Mouse (Mus musculus) CD8-positive naive resting alpha-beta T cell, adult 2 months (primary cell): ENCODE measurements around the gene Tuba3b.

Source experiments
- DNase-seq, 2 experiments: peaks; one replicate each; pipeline ENCODE4 v3.0.0; 2022; ENCODE audit warnings: low read depth in 2 of 2, low spot score in 2 of 2

Gene Tuba3b

DNA sequence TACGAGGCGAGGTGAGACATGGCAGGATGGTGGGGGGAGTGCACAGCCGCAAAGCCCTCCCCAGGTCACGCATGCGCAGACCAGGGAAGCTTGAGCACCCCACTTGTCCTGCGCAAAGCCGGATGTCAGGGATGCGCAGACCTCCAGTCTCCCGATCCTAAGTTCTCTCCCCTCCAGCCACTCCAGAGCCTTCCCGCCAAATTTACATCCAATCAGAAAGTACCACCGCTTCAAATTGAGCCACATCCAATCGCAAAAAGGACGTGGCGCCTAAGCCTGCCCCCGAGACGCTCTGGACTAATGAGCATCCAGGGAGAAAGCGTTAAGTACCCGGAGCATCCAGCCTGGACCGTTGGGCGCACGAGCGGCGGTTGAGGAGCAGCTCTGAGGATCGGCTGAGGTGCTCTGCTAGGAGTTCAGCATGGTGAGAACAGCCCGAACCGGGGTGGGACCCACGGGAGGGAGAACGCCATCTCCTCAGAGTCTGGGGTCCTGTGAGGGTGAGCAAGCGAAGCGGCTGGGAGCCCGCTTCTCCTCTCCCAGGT, at the start of gene Tuba3b:
Gene Tuba3b (plus strand): TSS at position 92 of the 545 bp plus-strand sequence.
- DNase-seq: no peak

DNA sequence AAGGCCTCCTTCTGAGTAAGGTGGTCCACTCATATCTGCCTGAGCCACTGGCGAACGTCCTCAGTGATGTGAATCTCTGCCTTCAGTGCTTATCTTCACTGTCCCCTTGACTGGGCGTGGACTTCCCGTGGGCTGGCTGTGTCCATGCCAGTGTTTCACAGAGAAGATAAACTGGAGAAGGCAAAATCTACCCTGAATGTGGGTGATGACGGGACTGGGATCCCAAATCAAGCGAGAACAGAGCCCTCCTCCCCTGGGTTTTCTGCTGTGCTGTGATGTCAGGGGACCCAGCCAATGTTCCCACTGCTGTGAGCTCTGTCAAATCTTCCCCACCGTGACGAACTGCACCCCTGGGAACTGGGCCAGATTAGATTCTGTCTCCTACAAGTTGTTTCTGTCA, 48.3 kb upstream of the Tuba3b start:
- DNase-seq: no peak

DNA sequence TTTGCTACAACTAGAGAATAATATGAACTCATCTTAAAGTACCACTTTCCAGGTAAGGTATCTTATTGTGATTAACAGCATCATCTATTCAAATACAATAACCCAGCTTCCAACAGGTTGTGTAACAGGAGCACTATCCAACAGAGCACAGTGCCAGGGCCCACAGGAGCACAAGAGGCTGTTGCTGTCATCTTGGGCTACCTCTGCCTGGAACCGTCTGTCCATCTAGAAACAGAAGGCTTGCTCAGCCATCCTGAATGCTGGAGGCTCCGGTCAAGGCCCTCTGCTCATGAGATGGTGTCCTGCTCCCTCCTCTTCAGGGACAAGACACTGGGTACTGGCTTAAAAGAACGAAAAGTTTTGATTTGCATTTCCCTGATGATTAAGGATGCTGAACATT, 47.7 kb upstream of the Tuba3b start:
- no peak for DNase-seq

DNA sequence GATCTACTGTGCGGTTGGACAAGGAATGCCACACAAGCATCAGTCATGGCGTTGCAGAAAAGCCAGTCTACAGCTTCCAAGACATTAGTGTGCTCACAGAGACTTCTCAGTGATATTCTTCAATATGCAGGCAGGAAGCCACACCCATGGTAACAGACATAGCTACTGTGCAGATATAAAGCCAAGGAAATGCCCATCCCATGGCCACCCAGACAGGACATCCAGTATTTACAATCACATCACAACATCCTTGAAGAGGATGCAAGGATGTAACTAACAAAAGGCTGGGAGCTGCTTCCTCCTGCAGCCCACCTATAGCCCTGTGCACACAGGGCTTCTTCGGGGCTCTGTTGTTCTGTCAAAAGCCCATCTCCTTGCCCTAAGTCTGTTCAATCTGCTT, 46.9 kb upstream of the Tuba3b start:
- no peak for DNase-seq

DNA sequence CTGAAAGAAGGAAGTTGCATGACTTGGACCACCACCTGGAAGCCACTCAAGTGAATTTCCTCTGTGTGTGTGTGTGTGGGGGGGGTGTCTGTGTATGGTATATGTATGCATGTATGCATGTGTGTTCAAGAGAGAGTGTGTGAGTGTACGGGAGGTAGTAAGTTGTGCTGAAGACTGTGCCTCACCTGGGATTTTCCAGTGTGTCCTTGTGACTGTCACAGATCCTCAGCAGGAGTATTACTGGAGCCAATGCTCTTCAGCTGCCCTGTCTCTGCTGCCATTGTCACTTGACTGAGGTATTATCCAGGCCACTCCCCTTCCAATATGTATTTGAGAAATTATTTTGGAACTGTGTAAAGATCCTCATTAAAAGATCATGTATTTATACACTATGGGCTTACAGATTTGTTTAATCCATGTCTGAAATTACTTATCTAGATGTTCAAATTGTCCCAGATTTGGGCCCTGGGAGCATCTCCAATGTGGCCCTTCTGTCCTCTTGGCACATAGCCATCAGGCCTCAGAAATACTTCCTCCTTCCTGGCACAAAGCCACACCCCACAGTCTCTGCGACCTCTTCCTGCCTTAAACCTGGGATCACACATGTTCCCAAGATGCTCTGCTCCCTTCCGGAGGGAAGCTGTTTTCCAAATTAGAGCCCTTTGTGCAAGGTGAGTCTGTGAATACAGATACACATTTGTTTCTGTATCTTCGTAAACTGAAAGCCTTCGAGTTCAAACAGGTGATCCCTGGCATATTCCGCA, 42.1 kb upstream of the Tuba3b start:
- DNase-seq: no peak

DNA sequence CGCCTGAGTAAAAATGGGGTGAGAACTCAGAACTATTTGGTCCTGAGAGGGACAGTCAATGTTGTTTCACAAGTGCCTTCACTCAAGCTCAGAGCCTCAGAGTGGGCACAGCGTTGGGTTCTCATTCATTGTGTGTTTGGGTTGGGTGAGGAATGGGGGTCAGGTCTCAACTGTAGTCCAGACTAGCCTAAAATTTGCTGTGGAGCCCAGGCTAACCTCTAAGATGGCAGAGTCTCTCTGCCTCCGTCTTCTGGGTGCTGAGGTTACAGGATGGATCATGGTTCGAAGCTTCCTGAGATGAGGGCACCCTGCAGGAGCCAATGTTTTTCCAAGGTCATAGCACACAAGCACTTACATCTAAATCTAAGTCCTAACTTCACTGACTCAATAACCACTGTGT, 38.8 kb upstream of the Tuba3b start:
- DNase-seq: no peak

DNA sequence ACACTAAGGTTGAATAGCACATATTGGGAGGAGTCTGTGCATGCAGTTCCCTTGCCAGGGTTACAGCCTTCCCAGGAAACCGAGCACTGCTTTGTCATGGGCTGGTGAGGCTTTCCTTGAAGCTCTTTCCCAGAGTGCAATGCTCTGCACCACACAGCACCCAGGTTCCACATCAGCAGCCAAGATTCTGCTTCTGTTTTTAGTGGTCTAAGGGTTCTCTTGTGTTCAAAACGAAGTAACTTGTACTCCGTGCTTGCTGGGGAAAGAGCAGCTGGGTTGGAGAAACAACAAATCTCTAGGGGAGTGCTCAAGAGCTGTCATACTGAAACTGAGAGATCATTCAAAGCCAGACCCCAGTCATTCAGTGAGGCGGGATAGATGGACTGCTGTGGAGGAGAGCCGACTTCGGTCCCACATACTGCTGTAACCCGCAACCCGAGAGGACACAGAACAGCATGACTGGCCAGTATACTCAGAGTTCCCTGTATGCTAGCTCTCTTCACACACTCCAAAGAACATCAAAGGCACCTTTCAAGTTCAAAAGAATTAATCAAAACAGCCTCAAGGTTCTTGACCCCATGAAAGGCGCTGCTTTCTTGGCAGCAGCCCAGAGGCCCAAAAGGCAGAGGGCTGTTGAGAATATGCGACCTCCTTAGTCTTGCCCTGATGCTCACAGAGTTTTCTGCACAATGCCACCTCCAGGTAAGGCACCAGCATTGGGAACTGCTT, 36.9 kb upstream of the Tuba3b start:
- DNase-seq: no peak

DNA sequence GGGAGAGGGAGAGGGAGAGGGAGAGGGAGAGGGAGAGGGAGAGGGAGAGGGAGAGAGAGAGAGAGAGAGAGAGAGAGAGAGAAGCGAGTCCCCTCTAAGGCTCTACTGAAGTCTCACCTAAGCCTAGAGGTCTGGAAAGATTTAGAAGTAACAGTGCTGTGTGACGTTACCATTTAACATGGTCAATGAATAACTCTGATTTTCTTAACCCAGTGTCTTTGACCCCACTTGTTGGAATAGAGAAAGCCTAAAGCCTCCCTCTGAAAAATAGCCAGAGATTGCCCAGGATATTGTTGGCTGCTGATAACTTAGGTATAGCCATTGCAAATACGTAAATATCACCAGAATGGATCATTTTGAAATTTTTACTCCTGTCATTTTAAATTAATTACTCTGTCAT, 35.8 kb upstream of the Tuba3b start:
- no peak for DNase-seq

DNA sequence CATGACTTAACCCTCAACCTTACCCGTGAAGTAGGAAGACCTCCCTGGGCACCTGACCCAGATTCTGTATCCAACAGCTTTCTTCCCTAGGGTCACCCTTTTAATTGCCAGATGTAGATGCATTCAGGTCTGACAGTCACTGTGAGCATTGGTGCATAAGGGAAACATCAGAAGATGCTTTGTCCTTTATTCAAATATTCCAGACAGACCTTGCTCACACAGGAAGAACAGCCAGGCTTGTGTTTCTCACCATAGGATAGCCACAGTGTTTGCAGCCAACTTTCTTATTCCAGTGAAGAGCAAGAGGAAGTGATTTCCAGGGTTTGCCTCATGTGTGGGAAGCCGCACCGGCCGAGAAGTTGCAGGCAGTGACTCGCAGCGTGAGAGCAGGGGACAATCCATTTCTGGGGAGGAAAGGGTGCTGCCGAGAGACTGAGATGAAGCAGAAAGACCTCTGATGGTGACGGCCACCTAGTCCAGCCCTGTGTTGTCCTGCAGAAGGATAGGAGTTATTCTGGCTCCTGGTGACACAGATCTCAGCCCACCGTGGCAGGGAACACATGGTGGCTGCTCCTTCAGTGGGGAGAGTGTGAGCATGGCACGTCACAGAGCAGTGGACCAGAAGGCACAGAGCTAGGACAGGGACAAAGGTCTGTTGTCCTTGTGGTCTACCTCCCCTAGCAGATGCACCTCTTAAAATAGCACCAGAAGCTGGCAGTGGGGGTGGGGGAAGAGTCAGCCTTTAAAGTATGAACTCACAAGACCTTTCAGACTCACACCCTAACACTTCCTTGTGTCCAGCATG, 34.0 kb upstream of the Tuba3b start:
- DNase-seq: no peak

DNA sequence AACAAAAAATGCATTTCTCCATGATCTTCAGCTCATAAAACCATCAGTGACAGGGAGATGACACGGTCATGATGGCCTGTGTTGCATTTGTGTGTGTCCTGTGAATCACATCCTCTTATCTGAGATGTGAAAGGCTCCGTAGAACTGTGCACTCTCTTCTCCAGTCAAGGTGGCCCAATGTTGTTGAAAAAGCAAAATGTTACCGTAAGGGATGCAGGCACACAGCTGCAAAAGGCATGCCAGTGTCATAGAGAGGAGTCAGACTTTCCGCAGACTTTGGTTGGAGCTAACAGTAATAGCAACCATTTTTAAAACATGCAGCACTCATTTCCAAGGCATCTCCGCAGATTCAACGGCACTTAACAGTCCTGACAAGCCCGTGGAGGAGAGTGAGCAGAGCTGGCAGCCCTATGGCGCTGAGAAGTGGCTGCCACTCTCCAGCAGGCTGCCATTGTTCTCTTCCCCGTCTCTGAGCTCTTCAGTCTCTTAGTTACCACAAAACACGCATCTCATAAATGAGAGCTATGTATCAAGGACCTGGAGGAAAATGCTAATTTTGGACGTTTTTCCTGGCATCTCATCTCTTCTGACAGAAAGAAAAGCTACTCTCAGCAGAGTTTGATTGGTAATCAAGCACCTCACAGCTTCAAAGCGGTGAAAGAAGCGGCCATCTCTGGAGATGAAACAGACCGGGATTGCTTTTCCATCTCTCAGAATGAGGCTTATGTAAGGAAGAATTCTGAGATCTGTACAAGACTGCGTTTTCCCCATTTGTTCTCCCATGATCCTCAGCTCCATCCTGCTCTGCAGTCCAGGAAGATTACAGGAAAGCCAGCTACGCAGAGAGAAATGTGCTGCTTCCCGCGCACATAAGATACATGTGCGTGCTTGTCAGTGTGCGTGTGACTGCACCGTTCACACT, 30.2 kb upstream of the Tuba3b start:
- no peak for DNase-seq

DNA sequence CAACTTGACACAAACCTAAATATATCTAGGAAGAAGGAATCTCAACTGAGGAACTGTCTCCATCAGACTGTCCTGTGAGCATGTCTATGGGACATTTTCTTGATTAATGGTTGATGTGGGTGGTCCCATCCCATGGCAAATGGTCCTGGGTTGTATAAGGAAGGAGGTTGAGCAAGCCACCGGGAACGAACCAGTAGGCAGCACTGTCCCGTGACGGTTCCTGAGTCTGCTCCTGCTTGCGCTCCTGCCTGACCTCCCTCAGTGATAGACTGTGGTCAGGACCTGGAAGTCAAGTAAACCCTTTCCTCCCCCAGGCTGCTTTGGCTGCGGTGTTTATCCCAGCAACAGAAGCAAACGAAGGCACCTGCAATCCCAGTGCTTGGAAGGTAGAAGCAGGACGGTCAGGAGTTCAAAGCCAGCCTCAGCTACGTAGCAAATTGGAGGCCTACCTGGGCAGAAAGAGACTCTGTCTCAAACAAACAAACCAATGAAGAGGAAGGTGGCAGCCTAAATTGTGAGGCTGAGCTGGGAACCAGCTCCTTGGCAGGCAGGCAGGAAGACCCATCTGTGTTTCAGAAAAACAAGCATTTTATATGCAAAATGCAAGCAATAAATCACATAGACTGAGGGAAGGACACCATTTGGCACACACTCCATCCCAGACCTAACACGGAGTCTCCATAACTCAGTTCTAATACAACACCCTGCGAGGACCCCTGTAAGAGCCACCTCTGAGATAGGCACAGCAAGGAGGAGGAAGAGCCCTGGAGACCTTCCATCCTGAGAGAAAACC, 24.9 kb upstream of the Tuba3b start:
- DNase-seq: no peak

DNA sequence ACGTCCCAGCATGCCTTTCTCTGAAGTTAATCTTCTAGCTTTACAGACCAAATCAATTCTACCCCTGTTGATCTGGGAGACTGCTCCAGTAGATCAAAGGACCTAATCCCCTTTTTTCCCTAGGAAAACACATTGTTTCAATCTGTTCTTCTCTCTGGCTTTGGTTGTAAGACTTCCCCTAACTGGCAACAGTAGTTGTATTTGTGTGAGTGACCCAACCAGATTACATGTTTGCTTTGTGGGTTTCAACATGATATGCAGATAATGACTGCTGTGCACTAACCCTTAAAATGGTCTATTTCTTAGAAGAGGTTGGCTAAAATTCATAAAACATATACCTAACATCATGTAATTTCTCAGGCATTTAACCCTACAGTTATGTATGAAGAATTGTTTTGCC, 24.0 kb upstream of the Tuba3b start:
- DNase-seq: no peak

DNA sequence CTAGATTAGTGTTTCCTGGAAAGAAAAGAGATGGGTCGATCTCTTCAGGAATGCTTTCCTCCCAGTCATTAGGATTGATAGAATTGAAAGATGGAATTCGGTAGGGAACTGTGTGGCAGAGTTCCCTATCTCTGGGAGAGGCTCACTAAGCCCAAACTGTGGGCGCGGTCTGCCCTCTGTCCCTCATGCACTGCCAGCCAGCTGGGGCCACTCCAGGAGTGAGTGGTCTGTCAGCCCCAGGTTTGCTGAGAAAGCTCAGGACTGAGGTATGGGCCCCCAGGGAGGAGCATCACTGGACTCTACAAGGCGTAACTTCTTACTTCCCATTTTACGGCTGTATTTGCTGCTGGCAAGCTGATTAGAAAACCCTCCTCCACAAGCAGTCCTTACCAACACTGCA, 23.5 kb upstream of the Tuba3b start:
- DNase-seq: no peak

DNA sequence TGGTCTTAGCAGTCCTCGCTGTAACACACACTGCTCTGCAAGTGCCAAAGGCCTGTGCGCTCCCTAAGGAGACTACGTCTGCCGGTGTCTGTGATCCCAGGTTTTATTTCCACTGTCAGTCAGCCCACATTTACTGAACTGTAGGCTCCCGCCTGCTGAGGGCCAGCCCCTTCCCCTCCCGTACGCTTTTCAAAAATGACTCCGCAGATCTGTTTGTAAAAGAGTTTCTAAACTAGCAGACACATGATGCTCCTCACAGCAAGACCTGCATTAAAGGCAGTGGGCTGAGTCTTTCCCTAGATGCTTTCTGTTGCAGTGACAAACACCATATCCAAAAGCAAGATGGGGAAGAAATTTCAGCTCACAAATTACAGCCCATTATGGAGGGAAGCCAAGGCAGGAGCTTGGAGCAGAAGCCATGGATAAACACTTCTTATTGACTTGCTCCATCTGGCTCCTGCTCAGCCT, 23.0 kb upstream of the Tuba3b start:
- no peak for DNase-seq

DNA sequence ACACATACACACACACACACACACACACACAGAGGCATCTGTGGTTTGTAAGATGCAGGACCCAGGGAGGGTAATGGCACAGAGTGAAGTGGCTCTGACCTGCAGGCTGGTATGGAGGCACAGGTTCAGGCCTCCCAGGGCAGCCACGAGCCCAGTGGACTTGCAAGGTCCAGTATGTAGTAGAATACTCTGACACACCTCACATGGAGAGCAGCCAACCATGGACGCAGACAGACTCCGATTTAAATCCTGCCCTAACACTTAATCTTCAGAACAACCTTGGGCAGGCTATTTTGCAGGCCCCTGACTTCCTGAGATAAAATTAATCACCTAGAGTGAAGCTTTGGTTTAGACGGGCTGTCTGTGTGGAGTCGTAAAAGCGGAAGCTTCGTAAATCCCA, 21.6 kb upstream of the Tuba3b start:
- no peak for DNase-seq

DNA sequence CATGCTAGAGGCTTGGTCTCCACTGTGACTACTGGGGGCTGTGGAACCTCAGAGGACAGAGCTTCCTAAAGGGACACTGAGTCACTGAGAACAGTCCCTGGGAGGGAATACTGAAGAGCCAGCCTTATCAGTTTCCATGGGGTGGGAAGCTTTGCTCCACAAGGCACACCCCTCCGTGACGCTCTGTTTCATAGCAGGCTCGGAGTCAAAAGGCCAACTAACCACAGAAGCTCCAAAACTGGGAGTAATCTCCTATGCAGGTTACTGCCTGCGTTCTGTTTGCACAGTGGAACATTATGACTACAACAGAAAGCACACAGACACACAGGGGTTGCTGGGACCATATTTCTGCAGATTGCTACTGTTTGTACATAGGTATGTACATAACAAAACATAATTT, 19.7 kb upstream of the Tuba3b start:
- DNase-seq: no peak

DNA sequence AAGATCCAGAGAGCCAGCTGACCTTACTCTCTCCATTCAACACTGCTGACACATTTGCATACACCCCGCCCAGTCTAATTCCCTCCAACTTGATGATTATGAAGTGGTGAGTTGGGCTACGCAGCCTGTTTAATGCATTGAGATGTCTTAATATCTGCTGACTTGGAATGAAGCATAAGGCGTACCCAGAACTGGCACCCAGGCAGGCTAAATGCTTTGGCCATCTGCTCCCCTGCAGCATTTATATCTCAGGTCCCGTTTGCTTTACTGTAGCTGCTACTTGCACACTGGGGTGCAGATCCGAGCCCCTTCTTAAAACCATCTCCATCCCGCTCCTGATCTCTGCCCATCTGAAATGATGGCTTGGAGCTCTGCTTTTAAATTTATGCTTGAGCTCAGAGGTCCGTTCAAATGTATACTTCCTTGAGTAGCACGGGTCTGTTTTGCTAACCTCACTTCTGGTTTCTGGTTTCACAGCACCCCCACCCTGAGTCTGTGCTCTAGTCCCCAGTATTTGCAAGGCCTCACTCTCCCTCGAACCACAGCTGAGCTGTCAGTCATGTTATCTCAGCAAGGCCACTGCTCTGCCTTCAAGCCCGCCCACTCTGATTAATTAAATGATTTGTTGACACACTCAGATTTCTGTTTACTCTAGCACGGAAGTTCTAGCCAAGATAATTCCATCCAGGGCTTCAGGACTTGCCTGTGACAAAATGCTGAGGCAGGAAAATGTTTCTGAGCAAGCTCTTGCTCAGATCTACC, 16.6 kb upstream of the Tuba3b start:
- DNase-seq: no peak

DNA sequence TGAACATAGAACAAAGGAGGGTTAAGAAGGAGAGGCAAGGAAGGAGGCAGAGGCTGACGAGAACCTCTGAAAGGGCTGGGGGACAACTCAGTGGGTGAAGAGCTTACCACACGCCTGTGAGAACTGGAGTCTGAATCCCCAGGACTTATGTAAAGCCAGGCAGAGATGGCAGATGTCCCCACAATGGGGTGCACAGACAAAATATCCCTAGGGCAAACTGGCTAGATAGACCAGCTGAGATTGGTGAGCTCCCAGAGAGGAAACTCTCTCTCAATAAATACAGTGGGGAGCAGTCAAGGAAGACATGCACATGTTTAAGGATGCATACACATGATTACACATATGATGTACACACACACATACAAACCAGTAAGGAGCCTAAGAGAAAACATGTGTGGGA, 11.4 kb upstream of the Tuba3b start:
- no peak for DNase-seq

DNA sequence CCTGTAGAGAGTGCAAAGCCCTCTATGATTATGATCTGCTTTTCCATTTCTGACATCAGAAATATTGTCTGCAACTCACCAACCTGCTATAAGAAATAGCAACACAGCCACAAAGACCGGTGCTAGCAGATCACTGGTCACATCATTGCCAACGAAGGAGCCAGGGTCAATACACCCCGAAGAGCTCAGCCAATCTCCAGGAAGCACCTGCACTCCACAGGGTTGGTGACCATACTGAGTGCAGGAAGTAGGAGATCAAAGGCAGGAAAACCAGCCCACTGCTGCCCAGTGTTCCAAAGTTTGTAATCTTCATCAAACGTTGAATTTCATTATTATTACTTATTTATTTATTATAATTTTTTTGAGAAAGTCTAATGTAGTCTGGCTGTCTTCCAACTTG, 10.9 kb upstream of the Tuba3b start:
- DNase-seq: no peak
